Mouse (Mus musculus): ENCODE measurements around the gene Huwe1. TPM values are rescaled to one million over a fixed set of nuclear protein-coding genes. Genes with fewer than 3 reads are reported as not detected.

The Huwe1 gene
- 100 to 1,000 TPM; 109 to 138 TPM for total RNA-seq (2021)
- long read RNA-seq, experiment 1, partial matches to known transcripts: 8 of 13 reads
- long read RNA-seq, experiment 1, other reads (novel, unspliced or antisense): 5 of 13 reads
- long read RNA-seq, experiment 2, partial matches to known transcripts: 13 of 16 reads
- long read RNA-seq, experiment 2, other reads (novel, unspliced or antisense): 3 of 16 reads

GRCm38 (mm10) chrX:151800701-151801511, at the start of gene Huwe1:
Gene Huwe1 (plus strand): TSS chrX:151800807.
- DNase-seq: peak; percentile 47

GRCm38 (mm10) chrX:151780348-151780747, 20.3 kb upstream of the Huwe1 start:
- no peak for DNase-seq

DNA sequence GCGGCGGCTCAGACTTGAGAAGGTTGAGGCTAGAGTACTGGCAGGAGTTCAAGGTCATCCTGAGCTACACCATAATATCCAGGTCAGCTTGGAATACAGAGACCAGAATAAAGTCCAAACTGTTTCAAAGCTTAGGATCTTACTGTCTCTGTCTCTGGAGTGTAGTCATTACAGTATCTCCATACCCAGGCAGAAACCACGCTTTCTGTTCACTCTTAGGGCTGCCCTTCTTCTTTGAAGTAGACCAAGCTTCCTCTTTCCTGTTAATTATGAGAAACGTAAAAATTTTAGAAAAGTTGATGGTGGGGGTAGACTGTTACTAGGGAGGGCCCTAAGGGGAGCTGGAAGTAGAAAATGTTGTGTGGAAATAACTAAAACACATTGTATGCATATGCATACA, 17.7 kb upstream of the Huwe1 start:
- no peak for DNase-seq

DNA sequence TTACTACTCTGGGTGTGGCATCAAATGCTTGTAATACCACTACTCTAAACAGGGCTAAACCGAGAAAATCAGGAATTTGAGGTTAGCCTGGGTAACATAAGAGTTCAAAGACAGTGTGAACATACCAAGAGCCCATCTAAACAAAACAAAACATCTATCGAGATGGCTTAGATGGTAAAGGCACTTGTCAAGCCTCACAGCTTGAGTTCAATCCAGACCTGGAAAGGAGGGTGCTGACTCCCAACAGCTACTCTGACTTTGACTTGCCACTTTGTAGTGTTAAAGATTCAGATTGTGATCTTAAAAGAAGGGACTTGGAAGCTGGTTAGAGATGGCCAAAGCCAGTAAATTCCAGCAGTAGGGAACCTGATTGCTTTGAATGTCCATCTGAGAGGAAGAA, 7.8 kb upstream of the Huwe1 start:
- DNase-seq: no peak

DNA sequence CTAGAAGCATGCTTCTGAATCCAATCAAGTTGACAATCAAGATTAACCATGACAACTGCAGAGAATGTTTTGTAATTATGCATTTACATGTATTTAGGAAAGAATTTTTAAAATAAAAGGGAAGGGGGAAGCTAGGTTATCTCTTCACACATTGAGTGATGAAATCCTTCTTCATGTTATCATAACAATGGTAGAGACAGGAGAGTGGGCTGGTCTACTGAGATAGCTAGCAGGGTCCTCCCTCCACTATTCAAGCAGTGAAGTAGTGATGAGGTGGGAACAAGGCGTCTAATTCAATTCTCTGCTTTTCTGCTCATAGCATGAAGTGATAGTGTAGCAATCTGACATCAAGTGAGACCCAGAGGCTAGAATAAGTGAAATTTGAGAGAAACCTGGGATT, 2.6 kb upstream of the Huwe1 start:
- no peak for DNase-seq

- DNase-seq: no peak
Observed at GRCm38 (mm10) chrX:151802328-151802955, 1.8 kb downstream of the Huwe1 start.

GRCm38 (mm10) chrX:151802956-151803776, 2.6 kb downstream of the Huwe1 start:
- peak; percentile 85 for DNase-seq

- DNase-seq: peak; percentile 43
Observed at GRCm38 (mm10) chrX:151803777-151804101, 3.1 kb downstream of the Huwe1 start.

DNA sequence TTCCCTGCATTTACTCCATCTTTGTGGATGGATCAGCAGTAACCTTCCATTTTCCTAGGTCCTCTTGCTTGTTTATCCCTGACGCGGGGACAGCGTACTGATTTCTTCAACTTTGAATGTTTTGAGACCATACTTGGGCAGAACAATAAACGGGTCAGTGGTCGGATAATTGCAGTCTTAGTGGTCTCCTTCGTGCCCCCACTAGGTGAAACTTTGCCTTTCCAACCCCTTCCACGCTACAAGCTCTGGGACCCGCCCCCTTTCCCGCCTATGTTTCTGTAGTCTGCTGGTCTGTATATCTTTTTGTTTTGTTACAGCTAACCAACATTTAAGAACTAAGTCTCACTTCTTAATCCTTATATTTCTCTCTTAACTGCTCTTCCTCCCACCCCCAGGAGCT, 3.8 kb downstream of the Huwe1 start:
- no peak for DNase-seq

DNA sequence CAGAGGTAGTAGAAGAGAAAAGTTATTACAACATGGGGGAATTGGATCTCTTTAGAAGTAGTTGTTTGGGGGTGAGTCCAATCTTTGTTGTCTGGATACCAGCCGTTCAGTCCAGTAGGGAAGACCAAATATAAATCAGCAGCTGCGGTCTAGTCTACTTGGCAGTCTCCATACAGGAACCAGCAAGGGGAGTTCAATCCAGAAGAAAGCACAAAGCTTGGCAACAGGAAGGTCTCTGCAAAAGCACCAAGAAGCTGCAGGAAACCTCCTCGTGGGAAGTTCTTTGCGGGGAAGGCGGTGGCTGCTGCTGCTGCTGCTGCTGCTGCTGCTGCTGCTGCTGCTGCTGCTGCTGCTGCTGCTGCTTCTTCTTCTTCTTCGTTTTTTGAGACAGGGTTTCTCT, 10.9 kb downstream of the Huwe1 start:
- DNase-seq: no peak

DNA sequence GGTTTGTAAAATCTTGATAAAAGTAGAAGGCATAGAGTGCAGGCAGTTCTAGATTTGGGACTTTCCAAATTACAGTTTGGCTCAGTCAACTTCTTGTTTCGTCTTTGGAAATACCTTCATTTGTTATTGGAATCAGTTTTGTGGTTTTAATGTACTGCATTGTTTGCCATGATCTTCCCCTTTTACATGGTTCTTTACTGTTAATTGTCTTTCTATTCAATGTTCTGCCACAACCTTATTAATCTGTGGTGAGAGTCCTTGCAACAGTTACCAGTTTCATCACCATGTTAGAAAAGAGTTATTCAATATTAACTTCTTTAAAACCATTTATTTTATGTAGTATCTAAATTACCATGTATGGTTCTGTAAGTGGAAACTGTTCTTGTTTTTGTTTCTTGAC, 13.0 kb downstream of the Huwe1 start:
- DNase-seq: no peak

- no peak for DNase-seq
Observed at GRCm38 (mm10) chrX:151817712-151818111, 17.1 kb downstream of the Huwe1 start.

DNA sequence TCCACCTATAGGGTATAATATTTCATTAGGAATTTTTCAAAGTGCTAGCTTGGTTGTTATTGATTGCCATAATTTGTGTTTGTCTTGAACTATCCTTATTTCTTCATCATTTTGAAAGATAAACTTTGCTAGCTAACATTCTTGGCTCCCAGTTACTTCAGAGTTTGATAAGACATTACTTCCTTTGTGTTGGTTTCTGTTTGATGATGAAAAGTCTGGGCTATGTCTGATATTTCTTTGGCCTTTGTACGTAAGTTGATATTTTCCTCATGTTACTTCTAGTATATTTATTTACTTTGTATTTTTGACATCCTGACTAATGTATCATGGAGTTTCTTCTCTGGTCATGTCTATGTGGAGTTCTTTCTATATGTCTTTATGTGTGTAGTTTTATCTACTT, 28.4 kb downstream of the Huwe1 start:
- DNase-seq: no peak

- DNase-seq: no peak
Observed at GRCm38 (mm10) chrX:151831260-151831659, 30.7 kb downstream of the Huwe1 start.

DNA sequence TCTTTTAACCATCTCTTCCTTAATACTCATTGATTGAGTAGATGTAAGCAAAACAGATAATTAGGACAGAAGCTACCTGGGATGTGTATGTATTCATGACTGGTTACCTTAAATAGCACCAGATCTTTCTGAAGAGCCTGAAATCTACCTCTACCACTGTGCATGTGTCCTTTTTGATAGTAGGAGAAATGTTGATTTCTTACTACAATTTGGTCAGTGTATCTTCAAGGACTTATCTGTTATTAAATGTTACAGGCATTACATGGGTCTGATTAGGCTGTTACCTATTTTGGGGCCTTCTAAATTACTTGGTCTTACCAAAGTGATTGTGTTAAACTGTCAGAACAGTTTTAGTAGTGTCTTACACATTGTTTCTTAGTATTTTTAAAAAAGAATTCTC, 32.4 kb downstream of the Huwe1 start:
- no peak for DNase-seq

DNA sequence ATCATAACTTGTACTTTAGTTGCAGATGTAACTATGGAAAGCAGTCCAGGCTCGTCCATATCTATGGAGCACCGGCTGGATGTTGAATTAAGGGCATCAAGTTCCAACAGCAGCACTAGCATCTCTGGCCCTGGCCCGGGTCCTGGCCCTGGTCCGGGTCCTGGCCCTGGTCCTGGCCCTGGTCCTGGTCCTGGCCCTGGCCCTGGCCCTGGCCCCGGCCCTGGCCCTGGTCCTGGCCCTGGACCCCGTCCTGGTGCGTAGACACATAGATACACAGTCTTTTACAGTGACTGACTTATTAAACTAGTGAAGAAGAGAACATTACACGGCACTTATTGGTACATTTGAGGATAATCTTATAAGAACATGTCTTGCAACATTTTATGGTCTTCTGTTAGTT, 58.8 kb downstream of the Huwe1 start:
- DNase-seq: peak; percentile 13

- DNase-seq: no peak
Observed at GRCm38 (mm10) chrX:151910692-151911091, 110.1 kb downstream of the Huwe1 start.

DNA sequence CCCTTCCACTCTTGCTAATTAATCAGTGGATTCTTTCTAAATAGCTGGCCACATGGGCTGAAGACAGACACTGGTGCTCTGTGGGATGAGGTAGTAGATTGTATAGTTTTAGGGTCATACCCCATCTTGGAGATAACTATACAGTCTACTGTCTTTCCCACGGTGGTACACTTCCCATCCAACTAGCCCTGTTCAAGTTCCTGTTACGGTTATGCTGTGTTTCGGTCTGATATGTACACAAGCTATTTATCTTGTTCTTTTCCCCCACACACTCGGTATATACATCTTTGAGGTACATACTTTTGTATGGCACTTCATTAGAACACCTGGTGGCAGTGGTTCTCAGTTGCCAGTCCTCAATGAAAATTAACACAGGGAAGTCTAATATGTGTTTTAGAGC, 111.7 kb downstream of the Huwe1 start:
- DNase-seq: no peak

DNA sequence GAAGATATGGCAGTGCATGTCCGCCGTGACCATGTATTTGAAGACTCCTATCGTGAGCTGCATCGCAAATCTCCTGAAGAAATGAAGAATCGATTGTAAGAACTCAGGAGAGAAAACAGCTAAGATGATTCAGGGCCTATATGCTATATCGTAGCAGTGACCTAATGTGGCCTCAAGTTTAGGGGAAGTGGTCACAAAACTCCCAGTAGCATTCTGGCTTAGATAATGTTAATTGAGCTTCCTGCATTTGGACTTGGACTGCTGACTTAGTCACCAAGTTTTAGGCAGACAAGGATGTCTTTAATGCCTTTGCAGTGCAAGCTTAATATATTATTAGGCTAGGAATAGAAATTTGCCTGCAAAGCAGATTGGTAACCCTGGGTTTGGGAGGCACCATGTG, 128.8 kb downstream of the Huwe1 start:
- no peak for DNase-seq

DNA sequence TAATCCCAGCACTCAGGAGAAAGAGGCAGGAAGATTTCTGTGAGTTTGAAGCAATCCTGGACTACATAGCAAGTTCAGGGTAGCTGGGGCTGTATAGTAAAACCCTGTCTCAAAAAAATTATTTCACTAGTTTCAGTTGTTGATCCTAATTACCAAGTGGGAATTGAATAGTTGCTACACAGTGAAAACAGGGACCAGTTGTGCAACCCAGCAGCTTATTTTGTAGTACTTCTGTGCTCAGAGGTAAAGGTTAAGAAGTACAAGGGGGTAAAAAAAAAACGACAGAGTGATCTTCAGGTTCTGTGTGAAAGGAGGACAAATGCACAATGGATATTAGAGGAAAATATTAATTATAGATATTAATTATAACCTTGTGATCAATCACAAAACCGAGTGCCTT, 138.2 kb downstream of the Huwe1 start:
- DNase-seq: no peak

DNA sequence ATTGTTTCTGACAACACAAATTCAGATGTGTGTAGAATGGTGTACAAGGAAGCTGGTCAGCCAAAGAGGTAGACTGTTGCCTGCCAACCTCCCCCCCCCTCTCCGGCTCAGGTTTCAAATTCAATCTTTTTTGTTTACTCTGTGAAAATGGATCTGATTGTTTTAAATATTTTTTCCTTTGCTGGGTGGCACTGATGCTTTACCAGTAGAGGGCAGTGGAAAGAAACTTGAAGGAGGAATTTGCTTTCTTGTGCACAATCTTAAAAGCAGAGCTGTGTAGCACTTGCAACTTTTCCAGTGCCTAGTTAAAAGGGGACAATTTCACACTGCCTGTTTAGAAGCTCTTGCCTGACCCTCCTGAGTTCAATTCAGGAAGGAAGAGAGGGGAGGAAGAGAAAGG, 146.4 kb downstream of the Huwe1 start:
- DNase-seq: no peak

GRCm38 (mm10) chrX:151947781-151948180, 147.2 kb downstream of the Huwe1 start:
- no peak for DNase-seq

GRCm38 (mm10) chrX:151950231-151950630, 149.6 kb downstream of the Huwe1 start:
- DNase-seq: no peak
